Mouse (Mus musculus): ENCODE results near the gene Scnn1a. TPM values are rescaled to one million over a fixed set of nuclear protein-coding genes. Genes with fewer than 3 reads are reported as not detected.
A peak's percentile ranks its signal among the peaks of the same experiment; 100 is the strongest.
"Not testable (repeated sequence)": the region's sequence is repeated elsewhere in the genome, so short reads cannot be mapped to it uniquely, and the experiment has no call there.

Scnn1a gene
- polyA plus RNA-seq (2014; fragmentation: Nextera tagmentation; extraction: Ambion mirVana): 0.33 and 0.77 TPM in 2 replicates

DNA sequence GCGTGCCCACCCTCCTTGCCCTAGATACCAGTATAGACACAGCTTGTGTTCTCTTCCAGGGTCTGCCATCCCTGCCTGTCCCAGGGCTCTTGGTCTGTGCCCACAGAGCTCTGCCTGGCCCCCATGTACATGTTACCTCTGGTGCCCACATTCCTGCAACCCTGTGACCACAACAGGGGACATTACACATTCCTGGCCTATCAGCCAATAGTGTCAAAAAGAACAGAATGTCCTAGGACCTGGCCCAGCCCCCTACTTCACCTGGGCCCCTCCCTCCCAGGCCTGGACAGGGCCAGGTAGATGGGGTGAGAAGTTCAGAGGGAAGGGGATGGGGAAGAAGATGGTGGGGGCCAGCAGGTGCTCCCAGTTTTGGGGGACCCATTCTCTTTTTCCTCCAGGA is at the start of gene Scnn1a:
Gene Scnn1a (plus strand): TSS at position 337 of the 400 bp plus-strand sequence.
- no peak within 1 kb of the TSS for H3K9ac ChIP-seq (ENCODE audit: low read length)
- H3K36me3 ChIP-seq (ENCODE audit: control insufficient read depth, insufficient read depth, low read length): no peaks in the 10 kb centered on the region
- H3K27me3 ChIP-seq (ENCODE audit: control insufficient read depth, insufficient read depth, low read length): peaks cover 28% of the 10 kb centered on the region
- DNase-seq (ENCODE audit: low spot score, missing footprints): peak; percentile 60
- H3K4me2 ChIP-seq: no peak within 1 kb of the TSS
- H3K4me3 ChIP-seq (ENCODE audit: low read depth, low read length): no peak within 1 kb of the TSS
- H3K4me1 ChIP-seq (ENCODE audit: control insufficient read depth, insufficient read depth, low read length): no peaks in the 10 kb centered on the region
- no peak within 1 kb of the TSS for H3K27ac ChIP-seq (ENCODE audit: low read depth, low read length)
- no peaks in the 10 kb centered on the region for H3K9me3 ChIP-seq (ENCODE audit: control insufficient read depth, low read length)
- 89% methylated on average over 1 of the region's 1 CpGs for WGBS
- ATAC-seq (ENCODE audit: low FRiP score): 0 out of 2 replicates have a peak, but pooled peaks have one; percentile 14

DNA sequence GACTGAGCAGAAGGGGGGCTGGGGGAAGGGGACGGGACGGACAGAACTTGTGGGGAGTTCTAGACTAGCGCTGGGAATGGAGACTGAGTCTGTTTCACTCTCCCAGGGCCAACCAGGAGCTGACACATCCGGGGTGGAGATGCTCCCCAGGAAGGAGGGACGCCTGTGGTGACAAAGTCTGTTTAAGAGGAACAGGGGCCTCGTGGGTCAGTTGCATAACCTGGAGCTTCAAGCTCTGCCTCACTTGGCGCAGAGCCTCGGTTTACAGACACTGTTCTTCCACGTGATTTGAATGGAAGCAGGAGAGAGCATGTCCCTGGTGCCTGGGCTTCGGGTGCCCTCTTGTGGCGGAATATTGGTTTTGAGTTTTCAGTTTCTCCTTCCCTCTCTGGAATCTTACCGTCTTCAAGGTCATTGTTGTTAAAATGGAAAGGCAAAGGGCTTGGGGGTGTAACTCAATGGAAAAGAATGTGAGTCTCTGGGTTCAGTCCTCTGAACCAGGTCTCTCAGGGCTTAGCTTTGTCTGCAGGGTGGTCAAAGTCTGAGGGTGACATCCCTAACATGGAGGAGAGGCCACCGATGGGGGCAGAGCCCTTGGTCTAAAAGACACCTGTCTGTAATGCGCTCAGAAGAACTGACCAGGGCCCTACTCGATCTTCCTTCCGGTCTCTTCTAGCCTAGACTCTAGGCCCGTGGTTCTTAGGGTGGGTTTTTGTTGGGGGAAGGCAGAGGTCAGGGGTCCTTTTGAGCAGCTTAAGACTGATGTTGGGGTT is 48.8 kb upstream of the Scnn1a start:
- peak; percentile 99 for DNase-seq (ENCODE audit: low spot score, missing footprints)
- H3K27ac ChIP-seq (ENCODE audit: low read depth, low read length): no peak overlapping the region
- H3K9ac ChIP-seq (ENCODE audit: low read length): 0 out of 2 replicates have a peak overlapping the region, but pooled peaks have one; percentile 26
- no peak overlapping the region for H3K4me2 ChIP-seq
- 23% methylated on average over 17 of the region's 17 CpGs for WGBS
- no peaks in the 10 kb centered on the region for H3K36me3 ChIP-seq (ENCODE audit: control insufficient read depth, insufficient read depth, low read length)
- H3K9me3 ChIP-seq (ENCODE audit: control insufficient read depth, low read length): no peaks in the 10 kb centered on the region
- H3K4me1 ChIP-seq (ENCODE audit: control insufficient read depth, insufficient read depth, low read length): no peaks in the 10 kb centered on the region
- H3K4me3 ChIP-seq (ENCODE audit: low read depth, low read length): no peak overlapping the region
- peak; percentile 88 for ATAC-seq (ENCODE audit: low FRiP score)
- H3K27me3 ChIP-seq (ENCODE audit: control insufficient read depth, insufficient read depth, low read length): no peaks in the 10 kb centered on the region

DNA sequence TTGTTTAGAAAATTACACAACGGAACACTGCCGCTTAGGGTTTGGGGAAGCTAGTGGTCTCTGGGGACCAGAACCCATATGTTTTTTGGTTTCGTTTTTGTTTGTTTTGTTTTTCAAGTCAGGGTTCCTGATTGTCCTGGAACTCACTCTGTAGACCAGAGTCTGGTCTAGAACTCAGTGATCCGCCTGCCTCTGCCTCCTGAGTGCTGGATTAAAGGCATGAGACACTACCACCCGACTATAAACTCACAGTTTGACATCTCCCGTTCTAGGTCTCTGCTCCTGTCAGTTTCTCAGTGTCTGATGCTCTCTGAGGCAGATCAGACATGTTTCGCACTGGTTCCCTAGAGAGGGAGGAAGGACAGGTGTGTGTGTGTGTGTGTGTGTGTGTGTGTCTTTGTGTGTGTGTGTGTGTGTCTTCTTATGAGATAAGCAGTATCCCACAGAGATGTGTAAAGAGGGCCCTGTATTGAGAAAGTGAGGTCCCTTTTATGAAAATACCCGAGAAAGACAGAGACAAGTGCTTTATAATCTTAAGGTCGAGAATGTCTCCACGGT is 48.2 kb upstream of the Scnn1a start:
- Histone ChIP-seq H3K4me2 (no peak overlapping the region), H3K27me3 (ENCODE audit: control insufficient read depth, insufficient read depth, low read length) (no peaks in the 10 kb centered on the region), H3K9me3 (ENCODE audit: control insufficient read depth, low read length) (no peaks in the 10 kb centered on the region), H3K36me3 (ENCODE audit: control insufficient read depth, insufficient read depth, low read length) (no peaks in the 10 kb centered on the region), H3K9ac (ENCODE audit: low read length) (no peak overlapping the region), H3K27ac (ENCODE audit: low read depth, low read length) (no peak overlapping the region), H3K4me3 (ENCODE audit: low read depth, low read length) (no peak overlapping the region), H3K4me1 (ENCODE audit: control insufficient read depth, insufficient read depth, low read length) (no peaks in the 10 kb centered on the region)
- 77% methylated on average over 10 of the region's 10 CpGs for WGBS
- no peak for ATAC-seq (ENCODE audit: low FRiP score)
- peak; percentile 12 for DNase-seq (ENCODE audit: low spot score, missing footprints)

DNA sequence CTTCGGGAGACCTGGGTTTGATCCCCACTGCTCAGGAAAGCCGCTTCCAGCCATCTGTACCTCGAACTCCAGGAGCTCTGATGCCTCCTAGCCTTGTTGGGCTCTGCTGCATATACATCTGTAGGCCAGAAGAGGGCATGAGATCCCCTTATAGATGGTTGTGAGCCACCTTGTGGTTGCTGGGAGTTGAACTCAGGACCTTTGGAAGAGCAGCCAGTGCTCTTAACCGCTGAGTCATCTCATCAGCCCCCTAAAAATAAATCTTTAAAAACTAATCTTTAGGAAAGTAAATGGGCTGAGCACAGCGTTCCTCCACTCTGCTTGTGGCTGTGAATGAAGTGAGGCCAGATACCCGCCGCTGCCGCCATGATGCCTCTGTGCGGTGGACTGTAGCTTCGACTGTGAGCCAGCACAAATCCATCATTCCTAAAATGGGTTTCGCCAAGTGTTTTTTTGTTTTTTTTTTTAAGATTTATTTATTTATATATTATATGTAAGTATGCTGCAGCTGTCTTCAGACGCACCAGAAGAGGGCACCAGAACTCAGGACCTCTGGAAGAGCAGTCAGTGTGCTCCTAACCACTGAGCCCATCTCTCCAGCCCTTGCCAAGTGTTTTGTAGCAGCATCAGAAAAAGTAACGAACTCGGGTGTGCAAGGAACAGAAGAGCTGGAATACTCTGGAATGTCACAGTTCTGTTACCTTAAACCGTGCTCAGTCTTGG is 45.5 kb upstream of the Scnn1a start:
- H3K4me1 ChIP-seq (ENCODE audit: control insufficient read depth, insufficient read depth, low read length): no peaks in the 10 kb centered on the region
- H3K36me3 ChIP-seq (ENCODE audit: control insufficient read depth, insufficient read depth, low read length): no peaks in the 10 kb centered on the region
- H3K9ac ChIP-seq (ENCODE audit: low read length): no peak overlapping the region
- no peaks in the 10 kb centered on the region for H3K9me3 ChIP-seq (ENCODE audit: control insufficient read depth, low read length)
- H3K4me2 ChIP-seq: no peak overlapping the region
- H3K27ac ChIP-seq (ENCODE audit: low read depth, low read length): no peak overlapping the region
- no peak overlapping the region for H3K4me3 ChIP-seq (ENCODE audit: low read depth, low read length)
- 62% methylated on average over 15 of the region's 15 CpGs for WGBS
- DNase-seq (ENCODE audit: low spot score, missing footprints): peak; percentile 84
- no peak for ATAC-seq (ENCODE audit: low FRiP score)
- no peaks in the 10 kb centered on the region for H3K27me3 ChIP-seq (ENCODE audit: control insufficient read depth, insufficient read depth, low read length)

DNA sequence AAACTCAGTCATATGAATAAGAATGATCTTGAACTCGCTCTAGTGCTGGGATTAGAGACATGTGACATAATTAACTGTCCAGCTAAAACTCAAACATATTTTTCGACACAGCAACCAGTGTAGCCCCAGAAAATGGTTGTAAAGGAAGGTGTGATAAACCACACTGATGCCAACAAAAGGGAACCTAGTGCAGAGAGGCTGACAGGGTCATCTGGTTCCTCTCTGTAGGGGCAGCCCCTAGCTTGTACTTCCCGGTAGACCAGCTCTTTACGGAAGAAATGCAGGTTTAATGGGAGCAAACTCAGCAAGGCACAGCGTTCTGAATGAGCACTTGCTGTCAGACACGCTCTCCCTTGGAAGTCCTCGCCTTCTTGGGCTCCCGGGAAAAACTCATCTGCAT is 40.7 kb upstream of the Scnn1a start:
- peak; percentile 71 for DNase-seq (ENCODE audit: low spot score, missing footprints)
- WGBS: 61% methylated on average over 8 of the region's 8 CpGs
- no peak overlapping the region for H3K4me2 ChIP-seq
- no peaks in the 10 kb centered on the region for H3K27me3 ChIP-seq (ENCODE audit: control insufficient read depth, insufficient read depth, low read length)
- no peak for ATAC-seq (ENCODE audit: low FRiP score)
- H3K4me3 ChIP-seq (ENCODE audit: low read depth, low read length): no peak overlapping the region
- no peak overlapping the region for H3K27ac ChIP-seq (ENCODE audit: low read depth, low read length)
- no peak overlapping the region for H3K9ac ChIP-seq (ENCODE audit: low read length)
- H3K36me3 ChIP-seq (ENCODE audit: control insufficient read depth, insufficient read depth, low read length): no peaks in the 10 kb centered on the region
- H3K9me3 ChIP-seq (ENCODE audit: control insufficient read depth, low read length): no peaks in the 10 kb centered on the region
- no peaks in the 10 kb centered on the region for H3K4me1 ChIP-seq (ENCODE audit: control insufficient read depth, insufficient read depth, low read length)

DNA sequence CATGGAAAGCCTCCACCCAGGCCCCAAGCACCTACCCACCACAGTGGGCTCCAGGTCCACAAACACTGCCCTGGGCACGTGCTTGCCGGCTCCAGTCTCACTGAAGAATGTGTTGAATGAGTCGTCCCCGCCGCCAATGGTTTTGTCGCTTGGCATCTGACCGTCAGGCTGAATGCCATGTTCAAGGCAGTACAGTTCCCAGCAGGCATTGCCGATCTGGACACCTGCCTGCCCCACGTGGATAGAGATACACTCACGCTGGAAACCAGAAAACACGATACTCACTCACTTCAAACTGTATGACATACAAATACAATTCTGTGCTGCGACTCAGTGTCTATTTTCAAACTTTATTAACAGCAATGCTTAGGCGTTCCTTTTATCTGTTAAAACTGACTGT is 37.7 kb upstream of the Scnn1a start:
- 89% methylated on average over 13 of the region's 13 CpGs for WGBS
- ATAC-seq (ENCODE audit: low FRiP score): not testable (repeated sequence)

DNA sequence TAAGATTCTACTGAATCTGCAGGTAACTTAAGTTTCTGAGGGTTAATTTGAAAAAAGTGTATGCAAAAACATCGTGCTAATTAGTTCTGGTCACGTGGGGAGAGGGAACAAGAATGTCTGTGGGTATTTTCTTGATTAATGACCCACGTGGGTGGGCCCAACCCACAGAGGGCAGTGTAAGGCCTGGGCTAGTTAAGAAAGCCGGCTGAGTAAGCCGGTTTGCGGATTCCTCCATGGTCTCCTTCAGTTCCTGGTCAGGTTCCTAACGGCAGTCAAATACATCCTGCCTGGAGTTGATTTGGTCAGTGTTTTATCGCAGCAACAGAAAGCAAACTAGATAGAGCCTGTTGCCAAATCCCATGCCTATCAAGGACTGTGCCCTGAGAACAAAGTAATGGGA is 36.2 kb upstream of the Scnn1a start:
- no peak overlapping the region for H3K4me3 ChIP-seq (ENCODE audit: low read depth, low read length)
- 74% methylated on average over 8 of the region's 8 CpGs for WGBS
- no peak overlapping the region for H3K4me2 ChIP-seq
- H3K36me3 ChIP-seq (ENCODE audit: control insufficient read depth, insufficient read depth, low read length): no peaks in the 10 kb centered on the region
- H3K9me3 ChIP-seq (ENCODE audit: control insufficient read depth, low read length): no peaks in the 10 kb centered on the region
- no peak overlapping the region for H3K9ac ChIP-seq (ENCODE audit: low read length)
- ATAC-seq (ENCODE audit: low FRiP score) (no peak), DNase-seq (ENCODE audit: low spot score, missing footprints) (peak; percentile 41)
- H3K4me1 ChIP-seq (ENCODE audit: control insufficient read depth, insufficient read depth, low read length): no peaks in the 10 kb centered on the region
- no peak overlapping the region for H3K27ac ChIP-seq (ENCODE audit: low read depth, low read length)
- no peaks in the 10 kb centered on the region for H3K27me3 ChIP-seq (ENCODE audit: control insufficient read depth, insufficient read depth, low read length)

More for the DNA sequence above, 37.7 kb upstream of the Scnn1a start:
- not testable (repeated sequence) for H3K4me2 ChIP-seq; H3K4me1 ChIP-seq (ENCODE audit: control insufficient read depth, insufficient read depth, low read length); H3K9ac ChIP-seq (ENCODE audit: low read length); H3K9me3 ChIP-seq (ENCODE audit: control insufficient read depth, low read length); H3K36me3 ChIP-seq (ENCODE audit: control insufficient read depth, insufficient read depth, low read length); H3K4me3 ChIP-seq (ENCODE audit: low read depth, low read length); DNase-seq (ENCODE audit: low spot score, missing footprints); H3K27me3 ChIP-seq (ENCODE audit: control insufficient read depth, insufficient read depth, low read length); H3K27ac ChIP-seq (ENCODE audit: low read depth, low read length)

DNA sequence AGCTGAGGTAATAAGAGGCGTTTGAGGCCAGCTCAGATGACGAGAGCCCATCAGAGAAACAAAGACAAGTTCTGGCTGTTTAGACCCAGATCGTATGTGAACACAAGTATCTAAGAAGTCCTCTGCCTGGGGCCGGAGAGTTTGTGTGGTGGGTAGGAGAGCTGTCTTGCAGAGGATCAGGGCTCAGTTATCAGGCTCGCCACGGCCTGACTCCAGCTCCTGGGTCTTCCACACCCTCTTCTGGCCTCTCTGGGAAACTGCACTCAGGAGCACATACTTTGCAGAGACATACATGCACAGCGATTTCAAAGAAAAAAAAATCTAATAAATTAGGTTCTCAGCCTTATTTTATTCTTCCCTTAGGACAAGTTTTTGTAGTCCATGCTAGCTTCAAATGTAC is 35.7 kb upstream of the Scnn1a start:
- no peaks in the 10 kb centered on the region for H3K9me3 ChIP-seq (ENCODE audit: control insufficient read depth, low read length)
- no peak overlapping the region for H3K4me2 ChIP-seq
- no peak overlapping the region for H3K4me3 ChIP-seq (ENCODE audit: low read depth, low read length)
- no peaks in the 10 kb centered on the region for H3K27me3 ChIP-seq (ENCODE audit: control insufficient read depth, insufficient read depth, low read length)
- ATAC-seq (ENCODE audit: low FRiP score): no peak
- H3K27ac ChIP-seq (ENCODE audit: low read depth, low read length): no peak overlapping the region
- DNase-seq (ENCODE audit: low spot score, missing footprints): peak; percentile 37
- no peak overlapping the region for H3K9ac ChIP-seq (ENCODE audit: low read length)
- 90% methylated on average over 7 of the region's 7 CpGs for WGBS
- no peaks in the 10 kb centered on the region for H3K36me3 ChIP-seq (ENCODE audit: control insufficient read depth, insufficient read depth, low read length)
- H3K4me1 ChIP-seq (ENCODE audit: control insufficient read depth, insufficient read depth, low read length): no peaks in the 10 kb centered on the region

DNA sequence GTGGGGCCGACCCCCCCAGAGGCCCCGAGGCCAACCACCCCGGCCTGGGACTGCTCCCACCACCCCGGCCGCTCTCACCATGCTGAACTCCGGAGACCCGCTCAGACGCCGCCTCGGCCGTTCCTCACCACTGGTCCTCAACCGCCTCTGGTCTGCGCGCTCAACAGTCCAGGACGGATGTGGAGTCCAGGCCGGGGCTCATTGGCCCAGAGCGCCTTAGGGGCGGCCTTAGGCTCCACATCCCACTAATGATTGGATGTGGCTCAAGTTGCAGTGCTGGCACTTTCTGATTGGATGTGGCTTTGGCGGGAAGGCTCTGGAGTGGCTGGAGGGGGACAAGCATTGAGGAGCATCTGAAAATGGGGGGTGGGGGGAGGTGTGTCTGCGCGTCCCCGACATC is 34.6 kb upstream of the Scnn1a start, which contains the start of gene Tuba3a:
Gene Tuba3a (minus strand): TSS at position 153 of the 400 bp plus-strand sequence.
- no peaks in the 10 kb centered on the region for H3K4me1 ChIP-seq (ENCODE audit: control insufficient read depth, insufficient read depth, low read length)
- H3K27ac ChIP-seq (ENCODE audit: low read depth, low read length): no peak within 1 kb of the TSS
- no peaks in the 10 kb centered on the region for H3K36me3 ChIP-seq (ENCODE audit: control insufficient read depth, insufficient read depth, low read length)
- H3K9ac ChIP-seq (ENCODE audit: low read length): no peak within 1 kb of the TSS
- H3K9me3 ChIP-seq (ENCODE audit: control insufficient read depth, low read length): no peaks in the 10 kb centered on the region
- no peak within 1 kb of the TSS for H3K4me3 ChIP-seq (ENCODE audit: low read depth, low read length)
- DNase-seq (ENCODE audit: low spot score, missing footprints): peak; percentile 60
- H3K27me3 ChIP-seq (ENCODE audit: control insufficient read depth, insufficient read depth, low read length): no peaks in the 10 kb centered on the region
- no peak within 1 kb of the TSS for H3K4me2 ChIP-seq
- no peak for ATAC-seq (ENCODE audit: low FRiP score)
- 95% methylated on average over 22 of the region's 22 CpGs for WGBS

All from midbrain, embryonic 11.5 days (tissue).